Mouse (Mus musculus): ENCODE measurements at regions not wholly inside any gene's neighbourhood (a gene's known extent, or its start where the extent isn't known, plus 50 kb on each side); places are given as distances from the start of the nearest gene placed in this dataset.

DNA sequence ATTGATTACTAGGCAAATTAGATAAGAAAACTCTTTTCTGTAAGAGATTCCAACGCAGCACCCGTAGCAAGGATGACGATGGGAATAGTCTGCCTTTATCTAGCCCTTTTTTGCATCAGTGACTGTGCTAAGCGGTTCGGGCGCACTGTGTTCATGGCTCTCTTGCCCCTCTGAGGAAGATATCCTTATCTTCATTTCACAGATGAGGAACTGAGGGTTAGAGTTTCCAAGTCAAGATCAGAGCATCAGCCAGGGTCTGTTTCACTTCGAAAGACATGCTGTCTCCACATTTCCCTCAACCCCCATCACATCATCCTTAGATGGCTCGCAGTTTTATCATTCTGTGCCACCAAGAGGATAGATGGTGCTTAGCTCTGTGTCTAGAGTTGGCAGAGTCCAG is 796.6 kb downstream of the Tmem114 start:
- 91% methylated on average over 8 of the region's 8 CpGs for WGBS
- Histone ChIP-seq H3K4me1 (replicated peaks; ENCODE audit: control insufficient read depth, insufficient read depth, low read length) (no peaks in the 10 kb centered on the region), H3K36me3 (ENCODE audit: control insufficient read depth, insufficient read depth, low read length) (no peaks in the 10 kb centered on the region), H3K9me3 (ENCODE audit: control insufficient read depth, low read length) (no peaks in the 10 kb centered on the region), H3K9ac (ENCODE audit: low read length) (no peak overlapping the region), H3K4me2 (ENCODE audit: low read depth, low read length, severe bottlenecking) (no peak overlapping the region), H3K27me3 (ENCODE audit: control insufficient read depth, insufficient read depth, low read length) (no peaks in the 10 kb centered on the region), H3K4me3 (ENCODE audit: low read depth, low read length) (no peak overlapping the region), H3K27ac (ENCODE audit: low read depth, low read length) (no peak overlapping the region)
- no peak for DNase-seq (ENCODE audit: low spot score)
- ATAC-seq (replicated peaks; ENCODE audit: low FRiP score) = no peak

DNA sequence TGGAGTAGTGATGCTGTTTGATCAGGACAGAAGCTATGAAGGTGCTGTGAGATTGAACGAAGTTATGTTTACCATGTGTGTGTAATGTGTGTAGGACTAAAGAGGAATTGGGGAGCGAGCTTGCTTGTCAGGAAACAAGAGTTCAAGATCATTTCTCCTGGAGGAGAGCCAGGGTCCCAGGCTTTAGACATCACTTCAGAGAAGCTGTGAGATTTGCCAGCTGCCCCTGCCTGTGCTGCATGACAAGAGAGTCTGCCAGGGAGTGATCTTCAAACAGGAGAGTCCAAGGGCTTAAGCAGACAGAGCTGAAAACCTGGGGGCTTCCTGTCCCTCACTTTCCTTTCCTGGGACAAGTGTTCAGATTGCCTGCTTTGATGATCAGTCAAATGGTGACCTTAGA is 818.3 kb downstream of the Tmem114 start:
- H3K9ac ChIP-seq (ENCODE audit: low read length) = no peak overlapping the region
- no peak overlapping the region for H3K27ac ChIP-seq (ENCODE audit: low read depth, low read length)
- H3K4me1 ChIP-seq (replicated peaks; ENCODE audit: control insufficient read depth, insufficient read depth, low read length) = no peaks in the 10 kb centered on the region
- H3K27me3 ChIP-seq (ENCODE audit: control insufficient read depth, insufficient read depth, low read length) = no peaks in the 10 kb centered on the region
- no peak overlapping the region for H3K4me3 ChIP-seq (ENCODE audit: low read depth, low read length)
- H3K9me3 ChIP-seq (ENCODE audit: control insufficient read depth, low read length) = no peaks in the 10 kb centered on the region
- DNase-seq (ENCODE audit: low spot score) = no peak
- ATAC-seq (replicated peaks; ENCODE audit: low FRiP score) = no peak
- WGBS = 74% methylated on average over 2 of the region's 2 CpGs
- no peaks in the 10 kb centered on the region for H3K36me3 ChIP-seq (ENCODE audit: control insufficient read depth, insufficient read depth, low read length)
- no peak overlapping the region for H3K4me2 ChIP-seq (ENCODE audit: low read depth, low read length, severe bottlenecking)

DNA sequence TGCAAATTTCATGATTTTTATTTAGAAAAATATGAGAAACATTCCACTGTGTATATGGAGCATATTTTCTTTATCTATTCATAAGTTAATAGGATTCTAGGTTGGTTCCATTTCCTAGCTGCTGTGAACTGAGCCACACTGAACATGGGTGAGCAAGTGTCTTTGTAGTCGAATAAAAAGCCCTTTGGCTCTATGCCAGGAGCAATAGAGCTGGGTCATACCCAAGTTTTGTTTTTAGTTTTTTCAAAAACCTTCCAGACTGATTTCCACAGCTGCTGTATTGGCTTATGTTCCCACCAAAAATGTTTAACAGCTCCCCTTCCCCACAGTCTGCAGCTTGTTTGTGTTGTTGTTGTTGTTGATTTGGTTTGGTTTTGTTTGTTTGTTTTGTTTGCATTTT is 822.5 kb downstream of the Tmem114 start:
- WGBS = 65% methylated on average over 1 of the region's 1 CpGs
- DNase-seq (ENCODE audit: low spot score) = no peak
- Histone ChIP-seq H3K36me3 (ENCODE audit: control insufficient read depth, insufficient read depth, low read length) (no peaks in the 10 kb centered on the region), H3K4me1 (replicated peaks; ENCODE audit: control insufficient read depth, insufficient read depth, low read length) (no peaks in the 10 kb centered on the region), H3K4me2 (ENCODE audit: low read depth, low read length, severe bottlenecking) (no peak overlapping the region), H3K9me3 (ENCODE audit: control insufficient read depth, low read length) (no peaks in the 10 kb centered on the region), H3K9ac (ENCODE audit: low read length) (no peak overlapping the region), H3K4me3 (ENCODE audit: low read depth, low read length) (no peak overlapping the region), H3K27me3 (ENCODE audit: control insufficient read depth, insufficient read depth, low read length) (no peaks in the 10 kb centered on the region), H3K27ac (ENCODE audit: low read depth, low read length) (no peak overlapping the region)
- ATAC-seq (replicated peaks; ENCODE audit: low FRiP score) = no peak

DNA sequence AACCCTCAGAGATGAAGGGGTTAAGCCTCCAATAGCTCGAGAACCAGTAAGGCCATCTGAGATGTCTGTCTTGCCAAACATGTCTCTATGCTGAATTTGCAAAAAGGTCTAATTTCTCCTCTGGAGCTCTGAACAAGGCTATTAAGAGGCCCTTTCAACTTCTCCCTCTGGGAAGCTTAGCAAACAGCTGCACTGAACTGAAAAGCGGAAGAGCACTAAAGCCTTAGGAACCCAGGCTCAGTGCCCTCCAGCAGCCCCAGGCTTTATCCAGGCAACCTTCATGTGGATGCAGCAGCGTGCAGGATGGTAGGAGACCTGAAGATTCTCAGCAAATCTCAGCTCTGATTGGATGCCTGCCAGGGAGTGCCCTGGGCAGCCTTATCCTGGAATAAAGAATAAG is 850.1 kb downstream of the Tmem114 start:
- Histone ChIP-seq H3K36me3 (ENCODE audit: control insufficient read depth, insufficient read depth, low read length) (no peaks in the 10 kb centered on the region), H3K4me2 (ENCODE audit: low read depth, low read length, severe bottlenecking) (no peak overlapping the region), H3K27me3 (ENCODE audit: control insufficient read depth, insufficient read depth, low read length) (no peaks in the 10 kb centered on the region), H3K9me3 (ENCODE audit: control insufficient read depth, low read length) (no peaks in the 10 kb centered on the region), H3K4me3 (ENCODE audit: low read depth, low read length) (no peak overlapping the region), H3K4me1 (replicated peaks; ENCODE audit: control insufficient read depth, insufficient read depth, low read length) (no peaks in the 10 kb centered on the region), H3K9ac (ENCODE audit: low read length) (no peak overlapping the region), H3K27ac (ENCODE audit: low read depth, low read length) (no peak overlapping the region)
- ATAC-seq (replicated peaks; ENCODE audit: low FRiP score) (no peak), DNase-seq (ENCODE audit: low spot score) (no peak)
- 40% methylated on average over 3 of the region's 3 CpGs for WGBS

DNA sequence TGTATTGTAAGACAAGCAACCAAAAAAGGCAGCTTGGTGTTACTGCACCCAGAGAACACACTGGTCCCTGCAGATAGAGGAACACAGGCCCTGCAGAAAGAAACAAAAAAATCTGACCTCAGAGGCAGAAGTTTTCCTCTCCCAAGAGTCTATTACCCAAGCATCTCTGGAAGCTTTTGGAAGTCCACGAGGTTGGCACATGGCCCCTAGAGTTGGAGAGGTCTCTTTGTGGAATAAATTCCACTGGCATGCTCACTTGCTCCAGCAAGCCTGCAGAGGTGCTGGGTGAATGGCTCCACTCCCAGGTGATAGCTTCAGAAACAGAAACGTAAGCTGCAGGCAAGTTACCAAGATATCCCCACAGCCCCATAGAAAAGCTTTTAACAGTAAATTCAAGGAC is 864.1 kb downstream of the Tmem114 start:
- Histone ChIP-seq H3K9me3 (ENCODE audit: control insufficient read depth, low read length) (no peaks in the 10 kb centered on the region), H3K27me3 (ENCODE audit: control insufficient read depth, insufficient read depth, low read length) (no peaks in the 10 kb centered on the region), H3K4me1 (replicated peaks; ENCODE audit: control insufficient read depth, insufficient read depth, low read length) (no peaks in the 10 kb centered on the region), H3K4me2 (ENCODE audit: low read depth, low read length, severe bottlenecking) (no peak overlapping the region), H3K4me3 (ENCODE audit: low read depth, low read length) (no peak overlapping the region), H3K36me3 (ENCODE audit: control insufficient read depth, insufficient read depth, low read length) (no peaks in the 10 kb centered on the region), H3K9ac (ENCODE audit: low read length) (no peak overlapping the region), H3K27ac (ENCODE audit: low read depth, low read length) (no peak overlapping the region)
- 86% methylated on average over 2 of the region's 2 CpGs for WGBS
- ATAC-seq (replicated peaks; ENCODE audit: low FRiP score) (no peak), DNase-seq (ENCODE audit: low spot score) (no peak)

DNA sequence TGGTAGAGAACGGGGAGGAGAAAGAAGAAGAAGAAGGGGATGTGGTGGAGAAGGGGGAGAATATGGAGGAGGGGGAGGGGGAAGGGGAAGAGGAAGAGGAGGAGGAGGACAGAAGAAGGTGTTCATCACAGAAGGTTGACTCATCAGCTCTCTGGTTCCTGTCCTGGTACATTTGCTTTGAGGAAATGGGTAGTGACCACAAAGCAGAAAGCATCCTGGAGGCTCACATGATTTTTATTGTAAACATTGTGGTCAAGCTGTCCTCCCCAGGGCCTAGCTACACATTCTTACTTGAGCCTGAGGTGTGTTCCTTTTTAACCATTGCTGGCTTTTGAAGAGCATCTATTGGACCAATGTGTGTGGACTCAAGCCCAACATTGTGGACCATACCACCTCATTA is 865.8 kb downstream of the Tmem114 start:
- no peaks in the 10 kb centered on the region for H3K27me3 ChIP-seq (ENCODE audit: control insufficient read depth, insufficient read depth, low read length)
- H3K4me2 ChIP-seq (ENCODE audit: low read depth, low read length, severe bottlenecking) = no peak overlapping the region
- 89% methylated on average over 1 of the region's 1 CpGs for WGBS
- no peak overlapping the region for H3K9ac ChIP-seq (ENCODE audit: low read length)
- H3K27ac ChIP-seq (ENCODE audit: low read depth, low read length) = no peak overlapping the region
- DNase-seq (ENCODE audit: low spot score) (no peak), ATAC-seq (replicated peaks; ENCODE audit: low FRiP score) (no peak)
- no peaks in the 10 kb centered on the region for H3K9me3 ChIP-seq (ENCODE audit: control insufficient read depth, low read length)
- no peaks in the 10 kb centered on the region for H3K4me1 ChIP-seq (replicated peaks; ENCODE audit: control insufficient read depth, insufficient read depth, low read length)
- no peaks in the 10 kb centered on the region for H3K36me3 ChIP-seq (ENCODE audit: control insufficient read depth, insufficient read depth, low read length)
- H3K4me3 ChIP-seq (ENCODE audit: low read depth, low read length) = no peak overlapping the region

DNA sequence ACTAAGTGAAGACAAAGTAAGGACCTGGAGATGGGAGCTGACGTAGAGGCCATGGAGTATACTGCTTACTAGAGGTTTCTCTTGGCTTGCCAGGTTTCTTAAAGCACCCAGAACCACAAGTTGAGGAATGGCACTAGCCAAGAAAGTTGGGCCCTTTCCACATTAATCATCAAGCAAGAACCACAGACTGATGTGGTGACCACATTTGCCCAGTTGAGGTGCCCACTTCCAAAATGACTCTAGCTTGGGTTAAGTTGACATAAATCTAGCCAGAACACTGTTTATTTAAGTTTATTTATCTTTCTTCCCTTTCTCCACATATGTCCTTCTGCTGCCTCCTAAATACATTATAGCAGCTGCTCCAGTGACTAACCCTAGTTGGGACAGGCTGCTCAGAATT is 866.3 kb downstream of the Tmem114 start:
- H3K9ac ChIP-seq (ENCODE audit: low read length) = no peak overlapping the region
- no peak overlapping the region for H3K4me2 ChIP-seq (ENCODE audit: low read depth, low read length, severe bottlenecking)
- 87% methylated on average over 1 of the region's 1 CpGs for WGBS
- ATAC-seq (replicated peaks; ENCODE audit: low FRiP score) (no peak), DNase-seq (ENCODE audit: low spot score) (no peak)
- H3K4me3 ChIP-seq (ENCODE audit: low read depth, low read length) = no peak overlapping the region
- H3K27ac ChIP-seq (ENCODE audit: low read depth, low read length) = no peak overlapping the region
- H3K27me3 ChIP-seq (ENCODE audit: control insufficient read depth, insufficient read depth, low read length) = no peaks in the 10 kb centered on the region
- no peaks in the 10 kb centered on the region for H3K36me3 ChIP-seq (ENCODE audit: control insufficient read depth, insufficient read depth, low read length)
- H3K9me3 ChIP-seq (ENCODE audit: control insufficient read depth, low read length) = no peaks in the 10 kb centered on the region
- no peaks in the 10 kb centered on the region for H3K4me1 ChIP-seq (replicated peaks; ENCODE audit: control insufficient read depth, insufficient read depth, low read length)

DNA sequence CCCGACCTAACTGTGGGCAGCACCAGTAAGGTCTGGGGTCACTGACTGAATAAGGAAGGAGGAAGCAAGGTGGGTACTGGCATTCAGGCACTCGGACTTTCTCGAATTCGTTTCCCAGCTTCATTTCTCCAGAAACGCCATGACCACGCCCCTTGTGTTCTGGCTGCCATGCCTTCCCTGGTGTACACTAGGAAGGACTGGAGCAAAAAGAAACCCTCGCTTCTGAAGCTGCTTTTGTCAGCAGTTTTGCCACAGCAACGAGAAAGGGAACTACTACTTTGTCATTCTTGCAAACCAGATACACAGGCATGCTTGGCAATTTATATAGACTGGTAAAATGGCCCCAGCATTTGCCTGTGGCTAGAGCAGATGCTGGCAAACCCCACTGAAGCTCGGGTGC is 869.0 kb downstream of the Tmem114 start:
- DNase-seq (ENCODE audit: low spot score) = no peak
- no peaks in the 10 kb centered on the region for H3K9me3 ChIP-seq (ENCODE audit: control insufficient read depth, low read length)
- H3K27ac ChIP-seq (ENCODE audit: low read depth, low read length) = no peak overlapping the region
- H3K4me3 ChIP-seq (ENCODE audit: low read depth, low read length) = no peak overlapping the region
- H3K9ac ChIP-seq (ENCODE audit: low read length) = no peak overlapping the region
- no peak overlapping the region for H3K4me2 ChIP-seq (ENCODE audit: low read depth, low read length, severe bottlenecking)
- ATAC-seq (replicated peaks; ENCODE audit: low FRiP score) = no peak
- no peaks in the 10 kb centered on the region for H3K27me3 ChIP-seq (ENCODE audit: control insufficient read depth, insufficient read depth, low read length)
- H3K36me3 ChIP-seq (ENCODE audit: control insufficient read depth, insufficient read depth, low read length) = no peaks in the 10 kb centered on the region
- H3K4me1 ChIP-seq (replicated peaks; ENCODE audit: control insufficient read depth, insufficient read depth, low read length) = no peaks in the 10 kb centered on the region
- 88% methylated on average over 9 of the region's 9 CpGs for WGBS

DNA sequence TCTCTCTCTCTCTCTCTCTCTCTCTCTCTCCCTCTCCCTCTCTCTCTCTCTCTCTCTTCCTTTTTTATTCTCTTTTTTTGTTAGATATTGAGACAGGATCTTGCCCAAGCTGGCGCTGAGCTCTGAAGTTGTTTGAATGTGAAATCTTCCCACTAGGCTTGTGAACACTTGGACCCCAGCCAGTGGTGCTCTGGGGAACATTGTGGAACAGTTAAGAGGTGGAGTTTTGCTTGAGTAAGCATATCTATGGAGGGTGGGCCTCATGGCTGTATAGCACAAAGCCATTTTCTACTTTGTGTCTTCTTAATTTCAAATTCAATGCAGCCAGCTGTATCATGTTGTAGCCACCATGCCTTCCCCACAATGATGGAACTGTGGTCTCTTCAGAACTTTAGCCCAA is 875.4 kb downstream of the Tmem114 start:
- WGBS = 85% methylated on average over 1 of the region's 1 CpGs
- H3K9ac ChIP-seq (ENCODE audit: low read length) = no peak overlapping the region

More for the DNA sequence above, 875.4 kb downstream of the Tmem114 start:
- Histone ChIP-seq H3K4me2 (ENCODE audit: low read depth, low read length, severe bottlenecking) (no peak overlapping the region), H3K9me3 (ENCODE audit: control insufficient read depth, low read length) (no peaks in the 10 kb centered on the region), H3K36me3 (ENCODE audit: control insufficient read depth, insufficient read depth, low read length) (no peaks in the 10 kb centered on the region), H3K4me3 (ENCODE audit: low read depth, low read length) (no peak overlapping the region), H3K27me3 (ENCODE audit: control insufficient read depth, insufficient read depth, low read length) (no peaks in the 10 kb centered on the region), H3K4me1 (replicated peaks; ENCODE audit: control insufficient read depth, insufficient read depth, low read length) (no peaks in the 10 kb centered on the region), H3K27ac (ENCODE audit: low read depth, low read length) (no peak overlapping the region)
- no peak for ATAC-seq (replicated peaks; ENCODE audit: low FRiP score)
- no peak for DNase-seq (ENCODE audit: low spot score)
